Mouse (Mus musculus): ENCODE measurements at regions not wholly inside any gene's neighbourhood (a gene's known extent, or its start where the extent isn't known, plus 50 kb on each side); places are given as distances from the start of the nearest gene placed in this dataset.
"Not testable (repeated sequence)": the region's sequence is repeated elsewhere in the genome, so short reads cannot be mapped to it uniquely, and the experiment has no call there.

- no peak overlapping the region for H3K4me3 ChIP-seq
- H3K27ac ChIP-seq, result no peak overlapping the region
- DNase-seq (ENCODE audit: low spot score in 2 of 2), result no peak
- no peak for TF ChIP-seq CTCF (conservative IDR thresholded peaks at IDR 0.05)
Measured at GRCm38 (mm10) chr15:44851346-44852064, 4717.3 kb downstream of the 9330182O14Rik start.

GRCm38 (mm10) chr15:44857080-44857479, 4722.9 kb downstream of the 9330182O14Rik start:
- no peak for TF ChIP-seq CTCF (conservative IDR thresholded peaks at IDR 0.05)
- H3K27ac ChIP-seq, result no peak overlapping the region
- no peak overlapping the region for H3K4me3 ChIP-seq
- peak in 1 of 2 experiments; percentile 9 for DNase-seq (ENCODE audit: low spot score in 2 of 2)

GRCm38 (mm10) chr15:44859369-44859768, 4725.2 kb downstream of the 9330182O14Rik start:
- Histone ChIP-seq H3K4me3 (no peak overlapping the region), H3K27ac (no peak overlapping the region)
- no peak for TF ChIP-seq CTCF (conservative IDR thresholded peaks at IDR 0.05)
- no peak for DNase-seq (ENCODE audit: low spot score in 2 of 2)

DNA sequence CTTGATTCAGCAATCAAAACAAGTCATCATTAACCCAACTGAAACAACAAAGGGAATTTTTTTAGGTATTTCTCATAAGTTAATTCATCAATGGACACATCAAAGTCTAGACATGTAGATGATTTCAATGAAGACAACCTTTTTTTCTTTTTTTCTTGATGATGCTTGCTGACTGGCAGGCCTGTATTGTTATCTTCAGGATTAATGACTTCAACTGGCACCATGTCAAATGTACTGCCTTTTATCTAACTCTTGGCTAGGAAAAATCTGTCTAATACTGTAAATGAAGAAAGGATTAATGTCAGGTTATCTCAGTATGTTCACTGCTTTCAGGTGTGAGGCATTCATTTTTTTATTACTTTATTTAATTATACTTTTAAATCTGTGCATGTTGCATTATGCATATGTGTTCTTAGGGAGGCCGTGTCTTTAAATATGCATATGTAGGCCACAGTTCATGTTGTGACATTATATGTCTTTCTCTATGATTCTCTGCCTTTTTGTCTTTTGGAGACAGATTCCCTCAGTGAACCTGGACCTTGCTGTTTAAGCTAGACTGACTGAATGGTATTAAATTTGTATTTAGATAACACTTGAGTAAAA, 4726.1 kb downstream of the 9330182O14Rik start:
- no peak for DNase-seq (ENCODE audit: low spot score in 2 of 2)
- Histone ChIP-seq H3K27ac (no peak overlapping the region), H3K4me3 (no peak overlapping the region)
- TF ChIP-seq CTCF (conservative IDR thresholded peaks at IDR 0.05), result no peak

GRCm38 (mm10) chr15:44868537-44868936, 4734.4 kb downstream of the 9330182O14Rik start:
- Histone ChIP-seq H3K4me3 (no peak overlapping the region), H3K27ac (peak overlapping the region; percentile 70; the same call in 1 of the 2 replicates)
- TF ChIP-seq CTCF (conservative IDR thresholded peaks at IDR 0.05), result no peak
- DNase-seq (ENCODE audit: low spot score in 2 of 2), result no peak

- no peak overlapping the region for H3K4me3 ChIP-seq
- no peak for TF ChIP-seq CTCF (conservative IDR thresholded peaks at IDR 0.05)
- peak overlapping the region; percentile 70 for H3K27ac ChIP-seq
- peak in 1 of 2 experiments; percentile 36 for DNase-seq (ENCODE audit: low spot score in 2 of 2)
Measured at GRCm38 (mm10) chr15:44869023-44869422, 4734.9 kb downstream of the 9330182O14Rik start.

GRCm38 (mm10) chr15:44869672-44870071, 4735.5 kb downstream of the 9330182O14Rik start:
- Histone ChIP-seq H3K27ac (peak overlapping the region; percentile 70), H3K4me3 (no peak overlapping the region)
- DNase-seq (ENCODE audit: low spot score in 2 of 2), result no peak
- TF ChIP-seq CTCF (conservative IDR thresholded peaks at IDR 0.05), result no peak

DNA sequence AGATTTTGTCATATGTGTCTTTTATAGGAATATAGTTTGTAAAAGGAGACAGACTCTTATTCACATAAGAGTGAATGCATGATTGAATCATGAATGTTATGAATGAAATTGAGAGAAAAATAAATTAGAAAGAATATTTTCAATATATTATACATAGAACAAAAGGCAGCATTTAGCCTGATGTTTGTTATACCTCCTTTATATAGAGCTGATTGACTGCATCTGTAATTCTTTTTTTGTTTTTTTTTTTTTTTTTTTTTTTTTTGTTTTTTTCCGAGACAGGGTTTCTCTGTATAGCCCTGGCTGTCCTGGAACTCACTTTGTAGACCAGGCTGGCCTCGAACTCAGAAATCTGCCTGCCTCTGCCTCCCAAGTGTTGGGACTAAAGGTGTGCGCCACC, 4736.8 kb downstream of the 9330182O14Rik start:
- not testable (repeated sequence) for H3K27ac ChIP-seq; H3K4me3 ChIP-seq; DNase-seq (ENCODE audit: low spot score in 2 of 2)

DNA sequence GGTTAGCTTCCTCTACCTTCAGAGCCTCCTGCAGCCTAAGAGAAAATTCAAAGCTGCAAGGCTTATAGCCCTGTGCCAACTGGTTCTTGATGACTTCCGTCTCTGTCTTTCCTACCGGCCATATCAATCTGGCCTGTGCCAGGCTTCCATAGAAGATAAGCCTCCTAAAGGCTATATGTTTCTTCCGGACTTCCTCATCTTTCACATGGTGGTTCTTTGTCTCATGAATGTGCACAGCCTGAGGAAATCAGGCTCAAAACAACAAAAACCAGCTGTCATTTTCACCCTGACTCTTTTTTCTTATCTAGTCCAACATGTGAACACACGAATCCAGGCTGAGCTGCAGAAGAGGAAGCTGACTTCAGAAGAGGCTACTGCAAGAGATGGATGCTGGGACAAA, 4748.1 kb downstream of the 9330182O14Rik start:
- no peak overlapping the region for H3K27ac ChIP-seq

DNA sequence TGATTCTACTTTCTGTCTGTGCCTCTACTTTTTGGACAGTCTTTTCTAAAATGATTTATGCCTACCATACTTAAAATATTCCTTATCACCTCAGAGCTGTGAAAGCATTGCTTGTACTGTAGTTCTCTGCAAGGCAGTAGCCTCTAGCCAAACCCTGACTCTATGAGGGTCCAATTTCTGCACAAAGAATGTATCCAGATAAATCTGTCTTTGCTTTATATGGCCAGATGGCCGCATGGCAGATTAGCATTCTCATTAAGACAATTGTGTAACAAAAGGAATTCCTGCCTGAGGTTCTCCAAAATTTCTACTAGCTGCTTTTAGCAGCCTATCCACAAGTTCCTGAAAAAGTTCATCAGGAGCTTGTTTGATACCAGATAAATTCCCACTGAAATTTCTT, 4757.4 kb downstream of the 9330182O14Rik start:
- no peak for DNase-seq (ENCODE audit: low spot score in 2 of 2)
- no peak overlapping the region for H3K27ac ChIP-seq
- H3K4me3 ChIP-seq, result no peak overlapping the region
- no peak for TF ChIP-seq CTCF (conservative IDR thresholded peaks at IDR 0.05)

More for the DNA sequence above, 4748.1 kb downstream of the 9330182O14Rik start:
- no peak for TF ChIP-seq CTCF (conservative IDR thresholded peaks at IDR 0.05)
- no peak overlapping the region for H3K4me3 ChIP-seq
- no peak for DNase-seq (ENCODE audit: low spot score in 2 of 2)

DNA sequence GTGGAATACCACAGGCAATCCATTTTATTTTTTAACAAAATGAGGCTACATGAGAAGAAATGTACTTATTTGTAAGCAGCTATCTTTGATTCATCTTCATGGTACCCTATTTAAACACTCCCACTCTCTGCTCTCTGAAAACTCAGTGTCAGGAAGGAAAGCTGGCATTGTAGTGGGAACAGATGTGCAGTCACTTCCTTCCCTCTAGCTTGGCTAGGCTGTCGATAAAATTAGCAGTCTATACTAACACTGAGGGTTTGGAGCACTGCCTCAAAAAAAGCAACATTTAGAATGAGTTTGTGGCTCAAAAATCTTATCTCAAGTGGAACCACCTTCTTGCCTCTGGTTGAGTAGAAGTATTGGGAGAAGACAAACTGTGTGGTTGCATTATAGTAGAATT, 4762.1 kb downstream of the 9330182O14Rik start:
- peak overlapping the region; percentile 1; the same call in 1 of the 2 replicates for H3K27ac ChIP-seq
- TF ChIP-seq CTCF (conservative IDR thresholded peaks at IDR 0.05), result no peak
- DNase-seq (ENCODE audit: low spot score in 2 of 2), result peak; percentile 17 to 63
- H3K4me3 ChIP-seq, result no peak overlapping the region

GRCm38 (mm10) chr15:44897572-44897971, 4763.4 kb downstream of the 9330182O14Rik start:
- Histone ChIP-seq H3K27ac (no peak overlapping the region), H3K4me3 (no peak overlapping the region)
- no peak for TF ChIP-seq CTCF (conservative IDR thresholded peaks at IDR 0.05)
- no peak for DNase-seq (ENCODE audit: low spot score in 2 of 2)

- no peak for TF ChIP-seq CTCF (conservative IDR thresholded peaks at IDR 0.05)
- H3K27ac ChIP-seq, result no peak overlapping the region
- DNase-seq (ENCODE audit: low spot score in 2 of 2), result no peak
Measured at GRCm38 (mm10) chr15:44907133-44907532, 4773.0 kb downstream of the 9330182O14Rik start.

GRCm38 (mm10) chr15:44913434-44913833, 4779.3 kb downstream of the 9330182O14Rik start:
- no peak for TF ChIP-seq CTCF (conservative IDR thresholded peaks at IDR 0.05)
- no peak for DNase-seq (ENCODE audit: low spot score in 2 of 2)
- H3K4me3 ChIP-seq, result no peak overlapping the region
- no peak overlapping the region for H3K27ac ChIP-seq

More at GRCm38 (mm10) chr15:44907133-44907532, 4773.0 kb downstream of the 9330182O14Rik start:
- no peak overlapping the region for H3K4me3 ChIP-seq

All from layer of hippocampus, adult 2 months (tissue).